Mouse (Mus musculus) spleen, adult 2 months (tissue): Measurements from ENCODE around the gene Duoxa1. TPM values are rescaled to one million over a fixed set of nuclear protein-coding genes. Genes with fewer than 3 reads are reported as not detected.

ENCODE experiments used
- DNase-seq, 2 experiments: peaks; one replicate each; pipeline versions ENCODE4 v3.0.0 to v3.0.0-alpha.2; 2012 to 2021; ENCODE audit warnings: low spot score in 2 of 2, low read depth in 1 of 2
- H3K27ac ChIP-seq: fragments of 200-500 bp; 2 replicates; pipeline ENCODE4 v1.5.1; 2012; ENCODE audit warnings: low read length, inconsistent platforms; ENCODE audit not compliant: insufficient read depth
- H3K27me3 ChIP-seq: fragments of 200-500 bp; 2 replicates; pipeline ENCODE4 v1.6.1; 2012; ENCODE audit warnings: mild to moderate bottlenecking, moderate library complexity, low read length, inconsistent platforms; ENCODE audit not compliant: control insufficient read depth, insufficient read depth
- H3K36me3 ChIP-seq: fragments of 200-500 bp; 2 replicates; pipeline ENCODE4 v1.6.1; 2012; ENCODE audit warnings: mild to moderate bottlenecking, low read length, inconsistent platforms; ENCODE audit not compliant: control insufficient read depth, insufficient read depth
- H3K4me1 ChIP-seq: fragments of 200-500 bp; 2 replicates; pipeline ENCODE4 v1.6.1; 2011; ENCODE audit warnings: inconsistent platforms; ENCODE audit not compliant: control insufficient read depth, insufficient read depth, insufficient read length
- H3K4me3 ChIP-seq: fragments of 200-500 bp; 2 replicates; pipeline ENCODE4 v1.5.1; 2011; ENCODE audit warnings: mild to moderate bottlenecking, inconsistent platforms; ENCODE audit not compliant: insufficient read depth, insufficient read length; ENCODE audit errors: extremely low read depth
- CTCF ChIP-seq: fragments of 200-500 bp; IDR thresholded peaks from 2 replicates; pipeline ENCODE4 v1.5.1; 2011; ENCODE audit warnings: mild to moderate bottlenecking, inconsistent platforms; ENCODE audit not compliant: insufficient read depth, insufficient read length, insufficient replicate concordance; ENCODE audit errors: extremely low read depth
- POLR2A ChIP-seq: fragments of 200-500 bp; IDR thresholded peaks from 2 replicates; pipeline ENCODE4 v1.6.1; 2011; ENCODE audit warnings: low read depth, low read length, inconsistent platforms
- WGBS: fragments of 180-500 bp; shearing (Covaris S2); methylation state at CpG from one replicate; pipeline ENCODE4 v1.1.7; 2018; 5-methylcytosine and 5-hydroxymethylcytosine counted together
- polyA plus RNA-seq: library from polyadenylated mRNA; depleted of rRNA; stranded (reverse); fragments of >200 nt; gene quantifications from 2 replicates; pipeline ENCODE4 v1.2.3, GENCODE M21; 2012

Duoxa1 gene
- polyA plus RNA-seq, 1 experiment, result not detected

DNA sequence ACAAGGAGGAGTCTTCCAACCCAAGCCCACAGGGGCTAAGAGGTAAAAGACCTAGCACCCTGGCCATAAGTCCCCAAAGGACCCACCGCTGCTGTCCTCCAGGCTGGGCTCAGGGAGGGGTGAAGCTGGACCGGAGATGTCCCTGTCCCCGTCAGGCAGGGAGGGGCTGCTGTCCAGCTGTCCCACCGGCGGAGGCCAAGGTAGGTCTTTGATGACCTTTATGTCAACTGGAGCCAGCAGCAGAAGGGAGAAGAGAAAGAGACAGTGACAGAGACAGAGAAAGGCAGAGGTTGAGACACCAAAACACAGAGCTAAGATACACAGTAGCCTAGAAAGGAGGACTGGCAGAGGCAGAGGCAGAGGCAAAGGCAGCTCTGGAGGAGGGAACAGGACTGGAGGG is 41.9 kb upstream of the Duoxa1 start:
- H3K36me3 ChIP-seq, result no peaks in the 10 kb centered on the region
- H3K4me3 ChIP-seq, result no peak overlapping the region
- 94% methylated on average over 5 of the region's 5 CpGs for WGBS
- H3K27me3 ChIP-seq, result no peaks in the 10 kb centered on the region
- H3K27ac ChIP-seq, result no peak overlapping the region
- no peak for DNase-seq
- no peaks in the 10 kb centered on the region for H3K4me1 ChIP-seq
- TF ChIP-seq POLR2A (no peak), CTCF (no peak)

DNA sequence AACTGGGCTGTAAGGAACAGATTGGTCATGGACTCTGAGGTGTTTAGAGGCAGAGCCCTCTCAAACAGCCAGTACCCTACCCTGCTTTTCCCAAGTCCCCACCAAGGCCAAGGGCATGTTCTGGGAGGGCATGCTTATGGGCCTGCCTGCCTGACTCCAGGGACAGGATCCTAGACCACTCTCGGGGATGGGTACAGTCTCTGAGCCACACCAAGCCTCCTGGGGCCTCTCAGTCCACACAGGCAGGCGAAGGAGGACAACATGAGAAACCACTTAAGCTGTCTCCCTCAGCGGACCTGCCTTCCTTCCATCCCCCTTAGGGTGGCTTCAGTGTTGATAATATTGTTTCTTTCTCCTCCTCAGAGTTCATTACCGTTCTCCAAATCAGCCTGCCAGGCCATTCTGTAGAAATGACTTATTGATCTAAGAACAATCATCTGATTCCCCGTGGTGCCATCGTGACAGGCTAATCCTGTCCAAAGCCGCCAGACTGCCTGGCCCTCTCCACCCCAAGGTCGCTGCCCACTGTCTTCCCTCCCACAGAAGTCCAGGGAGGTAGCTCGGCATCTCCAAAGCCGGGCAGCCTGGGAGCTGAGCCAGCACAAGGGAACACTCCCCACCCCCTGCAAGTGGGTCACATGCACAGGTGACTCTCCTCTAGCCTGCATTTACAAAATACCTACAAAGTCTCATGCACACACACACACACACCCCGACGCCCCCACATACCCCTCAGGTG is 40.8 kb upstream of the Duoxa1 start:
- no peaks in the 10 kb centered on the region for H3K4me1 ChIP-seq
- TF ChIP-seq CTCF, result no peak
- TF ChIP-seq POLR2A, result no peak
- no peak overlapping the region for H3K4me3 ChIP-seq
- 92% methylated on average over 12 of the region's 12 CpGs for WGBS
- no peaks in the 10 kb centered on the region for H3K27me3 ChIP-seq
- H3K27ac ChIP-seq, result no peak overlapping the region
- DNase-seq, result no peak
- no peaks in the 10 kb centered on the region for H3K36me3 ChIP-seq

DNA sequence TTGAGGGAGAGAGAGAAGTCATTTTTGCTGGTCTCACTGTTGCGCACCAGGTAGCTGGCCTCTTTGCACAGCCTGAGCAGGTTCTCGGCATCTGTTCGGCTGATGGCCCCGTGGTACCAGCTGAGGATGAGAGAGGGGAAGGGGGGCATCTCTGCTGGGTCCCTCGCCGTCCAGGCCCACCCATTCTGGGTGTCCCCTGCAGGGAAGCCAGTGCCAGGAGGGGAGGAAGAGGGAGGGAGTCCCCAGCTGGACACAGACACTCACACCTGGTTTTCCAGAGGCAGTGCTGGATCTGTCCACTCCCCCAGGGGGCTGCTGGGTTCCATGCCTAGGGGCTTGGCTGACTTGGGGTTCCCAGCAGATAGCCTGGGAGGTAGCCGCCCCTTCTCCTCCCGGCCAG is 40.2 kb upstream of the Duoxa1 start:
- H3K4me3 ChIP-seq, result no peak overlapping the region
- peaks cover 5% of the 10 kb centered on the region; the same call in 1 of the 2 replicates for H3K4me1 ChIP-seq
- TF ChIP-seq CTCF, result no peak
- no peak for TF ChIP-seq POLR2A
- WGBS, result 93% methylated on average over 8 of the region's 8 CpGs
- no peaks in the 10 kb centered on the region for H3K36me3 ChIP-seq
- no peak for DNase-seq
- H3K27me3 ChIP-seq, result no peaks in the 10 kb centered on the region
- H3K27ac ChIP-seq, result no peak overlapping the region

DNA sequence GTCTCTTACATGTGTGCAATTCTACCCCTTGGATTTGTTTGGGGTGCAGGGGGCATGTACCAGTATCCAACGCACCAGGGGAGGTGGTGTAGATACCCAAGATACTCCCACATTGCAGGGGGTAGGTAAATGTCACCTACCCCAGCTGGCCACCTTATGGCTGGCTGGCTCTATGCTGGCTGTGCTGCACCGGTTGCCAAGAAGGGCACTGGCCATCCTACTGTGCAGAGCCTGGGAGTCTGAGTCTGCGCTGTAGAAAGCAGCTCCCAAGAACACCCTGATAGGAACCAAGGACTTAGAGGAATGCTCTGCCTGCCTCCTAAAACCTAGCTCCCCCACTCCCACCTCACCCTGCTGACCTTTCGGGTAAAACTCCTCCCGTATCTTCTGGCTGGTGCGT is 39.5 kb upstream of the Duoxa1 start:
- 95% methylated on average over 6 of the region's 6 CpGs for WGBS
- H3K4me3 ChIP-seq, result no peak overlapping the region
- no peak for DNase-seq
- H3K27me3 ChIP-seq, result no peaks in the 10 kb centered on the region
- TF ChIP-seq POLR2A (no peak), CTCF (no peak)
- H3K4me1 ChIP-seq, result peaks cover 5% of the 10 kb centered on the region; the same call in 1 of the 2 replicates
- no peak overlapping the region for H3K27ac ChIP-seq
- no peaks in the 10 kb centered on the region for H3K36me3 ChIP-seq

DNA sequence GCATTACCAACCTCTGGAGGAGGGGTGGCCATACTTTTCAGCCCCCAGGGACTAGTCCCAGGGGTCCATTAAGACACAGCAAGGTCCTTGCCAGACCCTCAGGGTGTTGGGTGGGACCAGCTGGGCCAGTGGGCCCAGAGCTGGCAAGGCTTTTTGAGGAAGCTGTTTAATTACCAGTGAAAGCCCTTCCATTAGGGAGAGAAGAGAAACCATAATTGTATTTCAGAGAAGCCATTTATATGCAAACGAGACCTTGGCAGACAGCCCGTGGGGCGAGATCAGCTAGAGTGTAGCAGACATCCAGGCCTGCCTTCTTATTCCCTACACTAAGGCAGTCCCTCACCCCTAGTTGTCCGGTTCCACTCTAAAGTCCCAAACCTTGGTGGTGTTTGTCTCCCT is 38.4 kb upstream of the Duoxa1 start:
- Histone ChIP-seq H3K4me1 (peaks cover 5% of the 10 kb centered on the region; the same call in 1 of the 2 replicates), H3K27ac (no peak overlapping the region), H3K36me3 (no peaks in the 10 kb centered on the region), H3K27me3 (no peaks in the 10 kb centered on the region), H3K4me3 (no peak overlapping the region)
- no peak for TF ChIP-seq POLR2A
- TF ChIP-seq CTCF, result no peak
- DNase-seq, result no peak
- 68% methylated on average over 4 of the region's 4 CpGs for WGBS

DNA sequence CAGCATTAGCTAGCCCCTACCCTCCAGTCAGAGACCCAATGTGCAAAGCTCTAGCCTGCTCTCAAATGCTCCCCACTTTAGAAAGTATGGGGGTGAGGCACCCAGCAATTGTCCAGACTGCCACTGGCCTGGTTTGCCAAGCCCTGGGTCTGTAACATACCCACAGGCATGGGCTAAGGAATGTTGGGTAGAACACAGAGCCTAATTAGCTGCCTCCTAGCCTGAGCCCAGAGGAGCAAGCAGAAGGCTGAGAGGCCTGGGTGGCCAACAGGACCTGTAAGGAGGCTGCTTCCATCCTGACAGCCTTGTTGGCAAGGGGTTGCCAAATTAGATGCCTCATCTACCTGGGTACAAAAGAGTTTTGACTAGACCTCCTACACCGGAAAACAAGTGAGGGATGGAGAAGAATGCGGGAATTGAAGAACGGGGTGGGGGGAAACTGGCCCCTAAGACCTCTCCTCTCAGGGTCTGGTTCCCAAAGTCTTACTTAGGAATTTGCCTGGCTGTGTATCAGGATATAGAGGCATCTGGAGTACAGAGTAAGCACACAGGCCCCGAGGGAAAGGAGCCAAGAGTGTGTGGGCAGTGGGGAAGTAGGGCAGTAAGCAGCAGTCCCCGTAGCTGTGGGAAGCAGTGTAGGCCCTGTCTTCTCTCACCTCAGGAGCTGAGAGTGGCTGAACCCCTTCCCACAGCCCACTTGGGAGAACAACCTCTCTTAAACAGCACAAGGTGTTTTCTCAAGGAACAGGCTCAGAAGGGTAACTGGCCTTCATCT is 37.8 kb upstream of the Duoxa1 start:
- peaks cover 5% of the 10 kb centered on the region; the same call in 1 of the 2 replicates for H3K4me1 ChIP-seq
- no peaks in the 10 kb centered on the region for H3K27me3 ChIP-seq
- 71% methylated on average over 5 of the region's 5 CpGs for WGBS
- no peak overlapping the region for H3K27ac ChIP-seq
- H3K36me3 ChIP-seq, result no peaks in the 10 kb centered on the region
- DNase-seq, result no peak
- TF ChIP-seq CTCF (no peak), POLR2A (no peak)
- H3K4me3 ChIP-seq, result no peak overlapping the region
